Comparison of ENCODE assay signal across 33 mouse cellular contexts in genomic region chr19:45179451-45179850, GRCm38 (mm10). TPM values are rescaled to one million over a fixed set of nuclear protein-coding genes. Genes with fewer than 3 reads are reported as not detected.
"Had no signal": no experiment of that assay in that cellular context is flagged by ENCODE, and none has a peak within 500 bp of the region (broad histone marks: within the 10 kb centered on the region; RNA-seq: fewer than 3 reads in every experiment).

No protein-coding gene starts in this region.

- H3K4me1 ChIP-seq: embryonic facial prominence, embryonic 12.5 days had no signal

- H3K27me3 ChIP-seq: embryonic facial prominence, embryonic 12.5 days had no signal

- H3K9me3 ChIP-seq: embryonic facial prominence, embryonic 10.5 days; embryonic facial prominence, embryonic 12.5 days; embryonic facial prominence, embryonic 13.5 days; embryonic facial prominence, embryonic 15.5 days; forebrain, embryonic 10.5 days; forebrain, embryonic 13.5 days; forebrain, embryonic 15.5 days had no signal

- H3K36me3 ChIP-seq: embryonic facial prominence, embryonic 10.5 days; embryonic facial prominence, embryonic 12.5 days; embryonic facial prominence, embryonic 13.5 days; embryonic facial prominence, embryonic 15.5 days; forebrain, embryonic 10.5 days; forebrain, embryonic 15.5 days had no signal

- H3K9ac ChIP-seq: embryonic facial prominence, embryonic 12.5 days; embryonic facial prominence, embryonic 13.5 days; embryonic facial prominence, embryonic 15.5 days; forebrain, embryonic 13.5 days; forebrain, embryonic 15.5 days; forebrain, postnatal 0 days had no signal

- H3K4me3 ChIP-seq: embryonic facial prominence, embryonic 10.5 days; embryonic facial prominence, embryonic 12.5 days; embryonic facial prominence, embryonic 13.5 days; embryonic facial prominence, embryonic 15.5 days; erythroblast, embryonic 14.5 days; forebrain, embryonic 10.5 days; forebrain, embryonic 13.5 days; forebrain, embryonic 15.5 days; gastrocnemius, adult 2 months; heart, adult 2 months had no signal

- ATAC-seq: forebrain, embryonic 13.5 days; forebrain, embryonic 14.5 days; forebrain, embryonic 15.5 days; forebrain, embryonic 16.5 days; forebrain, postnatal 0 days had no signal

- H3K4me2 ChIP-seq: embryonic facial prominence, embryonic 12.5 days; embryonic facial prominence, embryonic 13.5 days; embryonic facial prominence, embryonic 15.5 days; forebrain, embryonic 13.5 days; forebrain, embryonic 15.5 days had no signal

- H3K27ac ChIP-seq: embryonic facial prominence, embryonic 10.5 days; embryonic facial prominence, embryonic 12.5 days; embryonic facial prominence, embryonic 13.5 days; embryonic facial prominence, embryonic 15.5 days; forebrain, embryonic 10.5 days; forebrain, embryonic 13.5 days; forebrain, embryonic 15.5 days; gastrocnemius, adult 2 months; heart, adult 2 months had no signal

- DNase-seq: cerebellum, adult 18-20 months; cerebellum, adult 2 months; cerebellum, adult 8-10 months; cerebellum, adult 9-10 months; cerebellum, adult 9-11 months; cerebellum, postnatal 10 days; cerebellum, postnatal 14 days; cerebellum, postnatal 25 days; cerebellum, postnatal 36 days; forebrain, postnatal 0 days; gastrocnemius, adult 2 months; gastrocnemius, postnatal 10 days; gastrocnemius, postnatal 14 days; gastrocnemius, postnatal 25 days; gastrocnemius, postnatal 36 days; heart, adult 18-20 months; heart, adult 2 months had no signal

RNA-seq across cellular contexts. Expression of gene Tlx1, which starts 29.0 kb away (rescaled TPM):
- total RNA-seq: common myeloid progenitor, adult 5-6 weeks; forebrain, postnatal 0 days; gastrocnemius, adult 18-20 months; gastrocnemius, adult 2 months; gastrocnemius, adult 8-10 months; gastrocnemius, postnatal 14 days; gastrocnemius, postnatal 25 days; gastrocnemius, postnatal 36 days; granulocyte monocyte progenitor cell, adult 5-6 weeks; heart, adult 18-20 months had no signal
- polyA plus RNA-seq: cortical plate, adult 2 months; erythroblast, embryonic 14.5 days; forebrain, embryonic 10.5 days; forebrain, embryonic 14.5 days; forebrain, embryonic 15.5 days; forebrain, embryonic 16.5 days; forebrain, postnatal 0 days; frontal cortex, adult 2 months had no signal

RNA-seq across cellular contexts. Expression of gene Lbx1, which starts 56.2 kb away (rescaled TPM):
- total RNA-seq: common myeloid progenitor, adult 5-6 weeks; forebrain, postnatal 0 days; granulocyte monocyte progenitor cell, adult 5-6 weeks had no signal
- polyA plus RNA-seq: cortical plate, adult 2 months; erythroblast, embryonic 14.5 days; forebrain, embryonic 10.5 days; forebrain, embryonic 13.5 days; forebrain, embryonic 14.5 days; forebrain, embryonic 15.5 days; forebrain, embryonic 16.5 days; forebrain, postnatal 0 days; frontal cortex, adult 2 months; heart, adult 2 months had no signal
